27 mouse cellular contexts compared by ENCODE assay signal in genomic region chr1:185103803-185104202, GRCm38 (mm10).
DNase-seq lines count a peak whose midpoint lies in the region; ATAC-seq and TF ChIP-seq lines count a peak whose summit lies in the region.
"Had no signal": no experiment of that assay in that cellular context is flagged by ENCODE, and none has a peak within 500 bp of the region (broad histone marks: within the 10 kb centered on the region; RNA-seq: fewer than 3 reads in every experiment).

No protein-coding gene starts in this region.

- no peak overlapping the region for H3K4me3 ChIP-seq in liver, adult 2 months (ENCODE audit: insufficient read depth, low read depth, low read length)
- no peak overlapping the region for H3K4me3 ChIP-seq in lung, postnatal 0 days (ENCODE audit: low read depth, low read length)
- H3K4me3 ChIP-seq in intestine, postnatal 0 days (ENCODE audit: low read depth, low read length), result no peak overlapping the region
- H3K4me3 ChIP-seq: forebrain, embryonic 10.5 days; forebrain, embryonic 13.5 days; heart, adult 2 months; heart, embryonic 10.5 days; heart, embryonic 13.5 days; hindbrain, embryonic 12.5 days; hindbrain, embryonic 15.5 days had no signal

- H3K27ac ChIP-seq in liver, adult 2 months (replicated peaks; ENCODE audit: insufficient read depth, low read depth, low read length), result no peak overlapping the region
- H3K27ac ChIP-seq in lung, postnatal 0 days (ENCODE audit: low read length), result no peak overlapping the region
- no peak overlapping the region for H3K27ac ChIP-seq in intestine, postnatal 0 days (ENCODE audit: low read depth, low read length)
- H3K27ac ChIP-seq: forebrain, embryonic 13.5 days; heart, adult 2 months; heart, embryonic 10.5 days; heart, embryonic 13.5 days; hindbrain, embryonic 12.5 days; hindbrain, embryonic 15.5 days had no signal

- H3K9ac ChIP-seq in liver, adult 2 months (ENCODE audit: low read depth, low read length), result no peak overlapping the region
- no peak overlapping the region for H3K9ac ChIP-seq in lung, postnatal 0 days (replicated peaks; ENCODE audit: low read depth)
- no peak overlapping the region for H3K9ac ChIP-seq in intestine, postnatal 0 days (ENCODE audit: low read depth, low read length)
- H3K9ac ChIP-seq: forebrain, embryonic 13.5 days; heart, embryonic 13.5 days; hindbrain, embryonic 12.5 days; hindbrain, embryonic 15.5 days had no signal

- no peak for TF ChIP-seq CTCF in liver, adult 2 months (IDR thresholded peaks at IDR 0.05; ENCODE audit: low read depth, low read length)
- no peak for TF ChIP-seq CTCF in lung, postnatal 0 days (IDR thresholded peaks at IDR 0.05)
- TF ChIP-seq CTCF in intestine, postnatal 0 days (IDR thresholded peaks at IDR 0.05; ENCODE audit: low read depth), result no peak

- 18% methylated on average over 4 of the region's 4 CpGs for WGBS in liver, adult 2 months
- 50% methylated on average over 4 of the region's 4 CpGs for WGBS in lung, postnatal 0 days
- 20% methylated on average over 4 of the region's 4 CpGs for WGBS in intestine, postnatal 0 days

- peak; percentile 51 for DNase-seq in liver, adult 2 months (ENCODE audit: extremely low read depth, low read depth, low spot score)
- DNase-seq in liver, result no peak
- DNase-seq in lung, postnatal 0 days (ENCODE audit: low spot score), result no peak
- DNase-seq in lung, postnatal 4 days, result no peak
- no peak for DNase-seq in gastrocnemius, adult 18-20 months (ENCODE audit: low spot score)
- DNase-seq in natural killer cell, adult 2 months (ENCODE audit: low spot score in 2 of 2), result no peak
- DNase-seq: adrenal gland, postnatal 10 days; adrenal gland, postnatal 36 days; B cell, adult 2 months; cerebellum, adult 18-20 months; cerebellum, adult 9-10 months; cerebellum, postnatal 14 days; gastrocnemius, postnatal 25 days; heart, adult 2 months; heart, postnatal 14 days; heart, postnatal 4 days had no signal

- H3K9me3 ChIP-seq in lung, postnatal 0 days (ENCODE audit: low read length), result no peaks in the 10 kb centered on the region
- no peaks in the 10 kb centered on the region for H3K9me3 ChIP-seq in intestine, postnatal 0 days (ENCODE audit: control insufficient read depth)
- H3K9me3 ChIP-seq: forebrain, embryonic 10.5 days; forebrain, embryonic 13.5 days; G1E; heart, embryonic 10.5 days; hindbrain, embryonic 12.5 days; hindbrain, embryonic 15.5 days had no signal

- H3K27me3 ChIP-seq in liver, adult 2 months (ENCODE audit: control insufficient read depth, insufficient read depth, low read length), result no peaks in the 10 kb centered on the region
- H3K27me3 ChIP-seq in lung, postnatal 0 days (replicated peaks; ENCODE audit: insufficient read depth, low read length), result no peaks in the 10 kb centered on the region
- no peaks in the 10 kb centered on the region for H3K27me3 ChIP-seq in intestine, postnatal 0 days (replicated peaks; ENCODE audit: control insufficient read depth, insufficient read depth, low read length)
- H3K27me3 ChIP-seq: CH12.LX; forebrain, embryonic 13.5 days; heart, embryonic 13.5 days; hindbrain, embryonic 12.5 days; hindbrain, embryonic 15.5 days; Patski had no signal

- TF ChIP-seq POLR2A in liver, adult 2 months (IDR thresholded peaks at IDR 0.05; ENCODE audit: extremely low read depth, insufficient read depth, low read length), result no peak

- ATAC-seq in lung, postnatal 0 days, result peak; percentile 41
- peak; percentile 61; the same call in 1 of the 2 replicates for ATAC-seq in intestine, postnatal 0 days
- ATAC-seq: forebrain, embryonic 13.5 days; forebrain, embryonic 16.5 days; Patski had no signal

- no peaks in the 10 kb centered on the region for H3K36me3 ChIP-seq in liver, adult 2 months (ENCODE audit: control insufficient read depth, insufficient read depth, low read length)
- no peaks in the 10 kb centered on the region for H3K36me3 ChIP-seq in lung, postnatal 0 days (ENCODE audit: insufficient read depth, low read length)
- no peaks in the 10 kb centered on the region for H3K36me3 ChIP-seq in intestine, postnatal 0 days (ENCODE audit: control insufficient read depth, insufficient read depth)
- H3K36me3 ChIP-seq: forebrain, embryonic 10.5 days; G1E; heart, embryonic 10.5 days; heart, embryonic 13.5 days; hindbrain, embryonic 12.5 days; hindbrain, embryonic 15.5 days had no signal

- no peaks in the 10 kb centered on the region for H3K4me1 ChIP-seq in liver, adult 2 months (ENCODE audit: control insufficient read depth, insufficient read depth, low read length)
- no peaks in the 10 kb centered on the region for H3K4me1 ChIP-seq in lung, postnatal 0 days (ENCODE audit: insufficient read depth, low read depth, low read length)
- no peaks in the 10 kb centered on the region; the same call in 1 of the 2 replicates for H3K4me1 ChIP-seq in intestine, postnatal 0 days (replicated peaks; ENCODE audit: control insufficient read depth, insufficient read depth, low read length)

- no peak for TF ChIP-seq EP300 in lung, postnatal 0 days (IDR thresholded peaks at IDR 0.05)

- H3K79me2 ChIP-seq in liver, adult 2 months (ENCODE audit: control insufficient read depth, insufficient read depth, low read length), result no peaks in the 10 kb centered on the region

- H3K4me2 ChIP-seq in lung, postnatal 0 days (replicated peaks; ENCODE audit: low read depth, low read length), result no peak overlapping the region
- no peak overlapping the region for H3K4me2 ChIP-seq in intestine, postnatal 0 days (replicated peaks; ENCODE audit: low read depth)
- H3K4me2 ChIP-seq: forebrain, embryonic 13.5 days; heart, embryonic 13.5 days; hindbrain, embryonic 12.5 days; hindbrain, embryonic 15.5 days had no signal
